In genomic region chr9:40949039-40949615, GRCm38 (mm10) we compare ENCODE assay signal across 14 mouse cellular contexts. TPM values are rescaled to one million over a fixed set of nuclear protein-coding genes. Genes with fewer than 3 reads are reported as not detected.
A peak's percentile ranks its signal among the peaks of the same experiment; 100 is the strongest.
DNase-seq lines count a peak whose midpoint lies in the region; ATAC-seq lines count a peak whose summit lies in the region.
"Had no signal": no experiment of that assay in that cellular context is flagged by ENCODE, and none has a peak within 500 bp of the region (broad histone marks: within the 10 kb centered on the region; RNA-seq: fewer than 3 reads in every experiment).

No protein-coding gene starts in this region.

- 0 out of 2 replicates have a peak overlapping the region, but pooled peaks have one; percentile 14 for H3K4me2 ChIP-seq in hindbrain, embryonic 11.5 days (replicated peaks; ENCODE audit: low read depth, low read length)
- H3K4me2 ChIP-seq in midbrain, embryonic 14.5 days (ENCODE audit: low read length), result peak overlapping the region; percentile 48

- H3K27ac ChIP-seq in hindbrain, embryonic 11.5 days (ENCODE audit: low read depth, low read length), result no peak overlapping the region
- H3K27ac ChIP-seq in midbrain, embryonic 14.5 days (replicated peaks; ENCODE audit: low read depth, low read length), result 0 out of 2 replicates have a peak overlapping the region, but pooled peaks have one; percentile 32

- no peaks in the 10 kb centered on the region for H3K9me3 ChIP-seq in hindbrain, embryonic 11.5 days (ENCODE audit: control insufficient read depth, low read length)
- no peaks in the 10 kb centered on the region for H3K9me3 ChIP-seq in midbrain, embryonic 14.5 days (ENCODE audit: control insufficient read depth, low read length)

- H3K9ac ChIP-seq in hindbrain, embryonic 11.5 days (ENCODE audit: low read depth, low read length), result no peak overlapping the region
- no peak overlapping the region; the same call in 1 of the 2 replicates for H3K9ac ChIP-seq in midbrain, embryonic 14.5 days (replicated peaks; ENCODE audit: low read length)
- H3K9ac ChIP-seq: liver, postnatal 0 days had no signal

- no peaks in the 10 kb centered on the region for H3K4me1 ChIP-seq in hindbrain, embryonic 11.5 days (replicated peaks; ENCODE audit: control insufficient read depth, insufficient read depth, low read length)
- H3K4me1 ChIP-seq in midbrain, embryonic 14.5 days (ENCODE audit: control insufficient read depth, insufficient read depth, low read length), result peaks cover 8% of the 10 kb centered on the region; the same call in 1 of the 2 replicates

- DNase-seq in heart, adult 11 months, result peak; percentile 51
- DNase-seq in heart, postnatal 36 days, result no peak
- peak; percentile 71 for DNase-seq in hindbrain, embryonic 11.5 days (ENCODE audit: low spot score)
- DNase-seq in midbrain, embryonic 14.5 days, result peak; percentile 59
- DNase-seq in frontal cortex, adult 2 months (ENCODE audit: extremely low spot score in 1 of 2, low spot score in 1 of 2), result no peak
- no peak for DNase-seq in adrenal gland, adult (ENCODE audit: inconsistent age in 2 of 2, low spot score in 1 of 2)
- no peak for DNase-seq in layer of hippocampus, adult 9-11 months
- no peak for DNase-seq in natural killer cell, adult 2 months (ENCODE audit: low spot score in 2 of 2)
- DNase-seq: cerebellum, postnatal 10 days; kidney, adult 18-20 months; liver, postnatal 0 days; spleen, adult 18-20 months had no signal

- no peaks in the 10 kb centered on the region for H3K36me3 ChIP-seq in hindbrain, embryonic 11.5 days (ENCODE audit: control insufficient read depth, insufficient read depth, low read length)
- H3K36me3 ChIP-seq in midbrain, embryonic 14.5 days (ENCODE audit: control insufficient read depth, insufficient read depth, low read length), result no peaks in the 10 kb centered on the region

- intact Hi-C loops in heart, postnatal 36 days (cut with DNase I), result no loop called here

- WGBS in hindbrain, embryonic 11.5 days, result 29% methylated on average over 18 of the region's 18 CpGs
- WGBS in midbrain, embryonic 14.5 days, result 21% methylated on average over 18 of the region's 18 CpGs

- peaks cover 16% of the 10 kb centered on the region for H3K27me3 ChIP-seq in hindbrain, embryonic 11.5 days (ENCODE audit: control insufficient read depth, insufficient read depth, low read length)
- H3K27me3 ChIP-seq in midbrain, embryonic 14.5 days (ENCODE audit: control insufficient read depth, insufficient read depth, low read length), result no peaks in the 10 kb centered on the region

- peak; percentile 67; the same call in 1 of the 2 replicates for ATAC-seq in hindbrain, embryonic 11.5 days (ENCODE audit: low FRiP score)
- no peak for ATAC-seq in midbrain, embryonic 14.5 days (ENCODE audit: low FRiP score, low TSS enrichment)
- ATAC-seq: liver, postnatal 0 days had no signal

- H3K4me3 ChIP-seq in hindbrain, embryonic 11.5 days (ENCODE audit: low read depth, low read length), result no peak overlapping the region
- peak overlapping the region; percentile 14; the same call in 1 of the 2 replicates for H3K4me3 ChIP-seq in midbrain, embryonic 14.5 days (replicated peaks; ENCODE audit: low read depth, low read length)

RNA-seq across cellular contexts. Expression of gene Jhy, which starts 14.8 kb away (rescaled TPM):
- not detected for total RNA-seq in heart, postnatal 36 days (2021)
- polyA plus RNA-seq in hindbrain, embryonic 11.5 days (2014; fragmentation: Nextera tagmentation; extraction: Ambion mirVana), result 1.8 and 2.0 TPM in 2 replicates
- polyA plus RNA-seq in midbrain, embryonic 14.5 days (2014; fragmentation: Nextera tagmentation; extraction: Ambion mirVana), result 1.1 and 1.2 TPM in 2 replicates
- 0.23 and 0.24 TPM in 2 replicates for polyA plus RNA-seq in frontal cortex, adult 2 months (2012; rRNA removed)
- polyA plus RNA-seq: liver, postnatal 0 days had no signal

RNA-seq across cellular contexts. Expression of gene Crtam, which starts 55.3 kb away (rescaled TPM):
- not detected for total RNA-seq in heart, postnatal 36 days (2021)
- polyA plus RNA-seq in hindbrain, embryonic 11.5 days (2014; fragmentation: Nextera tagmentation; extraction: Ambion mirVana), result 0.06 and 0.17 TPM in 2 replicates
- polyA plus RNA-seq in midbrain, embryonic 14.5 days (2014; fragmentation: Nextera tagmentation; extraction: Ambion mirVana), result 0.18 and 0.26 TPM in 2 replicates
- polyA plus RNA-seq in frontal cortex, adult 2 months (2012; rRNA removed), result 0.04 and 0.06 TPM in 2 replicates
- total RNA-seq: layer of hippocampus, postnatal 14 days had no signal
- polyA plus RNA-seq: gonadal fat pad, adult 2 months had no signal

Comparison
In these comparisons a context has a peak if more than half of its experiments do, and no peak if none do; other contexts are left out.
1. DNase-seq: peak in heart, adult 11 months (single experiment), hindbrain, embryonic 11.5 days (single experiment) and midbrain, embryonic 14.5 days (single experiment); none in heart, postnatal 36 days (0 of 2), frontal cortex, adult 2 months (0 of 2), adrenal gland, adult (0 of 2), layer of hippocampus, adult 9-11 months (single experiment) and natural killer cell, adult 2 months (0 of 2).